Mouse (Mus musculus): ENCODE results near the gene Magea5.
"Not testable (repeated sequence)": the region's sequence is repeated elsewhere in the genome, so short reads cannot be mapped to it uniquely, and the experiment has no call there.

Magea5 gene

DNA sequence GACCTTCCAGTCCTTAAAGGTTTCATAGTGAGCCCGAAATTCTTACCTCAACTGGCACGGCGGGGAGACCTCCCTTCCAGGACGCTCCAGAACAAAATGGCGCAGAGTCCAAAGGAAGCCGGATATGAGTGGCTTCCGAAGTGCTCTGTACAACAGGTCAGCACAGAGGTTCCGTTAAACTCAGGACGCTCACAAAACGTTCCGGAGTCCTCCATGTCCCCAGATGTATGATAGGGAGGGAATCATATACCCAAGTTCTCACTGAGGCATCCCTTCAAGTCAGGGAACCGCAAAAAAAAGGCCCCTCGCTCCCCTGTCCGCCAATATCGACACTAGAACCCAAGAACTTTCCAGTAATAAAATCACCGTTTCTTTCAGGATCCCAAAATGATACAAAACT is at the start of gene Magea5:
Gene Magea5 (minus strand): TSS at position 101 of the 400 bp plus-strand sequence.
- in situ Hi-C loops (cut with MboI): not testable (repeated sequence)

DNA sequence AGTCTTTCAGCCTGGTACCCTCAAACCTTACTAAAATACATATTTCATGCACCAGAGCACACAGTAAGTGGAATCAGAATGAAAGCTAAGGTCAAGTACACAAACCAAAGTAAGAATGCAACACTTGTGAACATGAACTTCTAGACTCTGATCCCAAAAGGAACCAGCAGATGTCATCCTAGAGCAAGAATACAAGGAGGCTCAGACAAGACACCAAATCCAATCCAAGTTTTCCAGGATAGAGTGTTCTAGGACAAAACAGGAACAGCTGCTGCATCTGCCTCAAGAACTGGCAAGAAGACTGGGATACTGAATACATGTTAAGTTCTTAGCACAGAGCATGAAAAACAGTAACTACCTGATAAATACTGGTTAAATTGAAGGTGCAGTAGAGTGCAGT is 35.1 kb upstream of the Magea5 start:
- in situ Hi-C loops (cut with MboI): no loop called here

DNA sequence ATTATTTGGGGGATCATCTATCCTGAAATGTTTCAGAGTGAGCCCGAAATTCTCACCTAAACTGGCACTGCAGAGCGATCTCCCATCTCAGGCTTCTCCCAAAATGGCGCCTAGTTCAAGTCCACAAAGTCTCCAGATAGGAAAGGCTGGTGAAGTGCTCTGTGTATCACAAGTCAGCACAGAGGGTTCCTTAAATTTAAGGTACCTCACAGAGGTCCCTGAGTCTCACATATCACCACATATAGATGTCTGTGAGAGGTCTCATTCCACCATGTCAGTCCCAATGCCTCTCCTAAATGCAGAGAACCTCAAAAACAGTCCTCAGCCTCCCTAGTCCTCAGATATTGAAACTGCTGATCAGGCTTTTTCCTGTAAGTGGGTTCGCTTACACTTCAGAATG is 30.6 kb upstream of the Magea5 start, which contains the start of gene Magea2:
Gene Magea2 (minus strand): TSS at position 101 of the 400 bp plus-strand sequence.
- in situ Hi-C loops (cut with MboI): not testable (repeated sequence)

DNA sequence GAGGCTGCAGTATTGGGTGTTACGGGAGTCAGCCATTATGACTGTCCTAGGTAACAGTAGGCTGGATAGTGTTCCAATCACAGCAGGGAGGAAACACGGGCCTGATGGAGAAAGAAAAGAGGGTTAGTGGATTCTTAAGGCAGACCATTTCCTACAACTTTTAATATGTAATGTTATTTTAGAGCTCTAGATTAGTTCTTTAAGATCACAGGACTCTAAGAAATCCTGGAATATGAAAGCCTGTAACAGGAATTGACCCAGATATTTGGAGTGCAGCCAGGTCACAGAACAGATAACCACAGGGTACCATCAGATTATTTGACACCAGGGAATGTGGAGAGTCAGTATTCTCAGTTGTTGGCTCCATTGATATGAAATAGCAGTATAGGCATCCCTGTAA is 26.7 kb upstream of the Magea5 start, which contains the start of gene Magea1:
Gene Magea1 (minus strand): TSS at position 101 of the 400 bp plus-strand sequence.
- in situ Hi-C loops (cut with MboI): not testable (repeated sequence)

Measured in mature B cell (primary cell).